Mouse (Mus musculus): Measurements from ENCODE around the gene Nrxn2.

DNA sequence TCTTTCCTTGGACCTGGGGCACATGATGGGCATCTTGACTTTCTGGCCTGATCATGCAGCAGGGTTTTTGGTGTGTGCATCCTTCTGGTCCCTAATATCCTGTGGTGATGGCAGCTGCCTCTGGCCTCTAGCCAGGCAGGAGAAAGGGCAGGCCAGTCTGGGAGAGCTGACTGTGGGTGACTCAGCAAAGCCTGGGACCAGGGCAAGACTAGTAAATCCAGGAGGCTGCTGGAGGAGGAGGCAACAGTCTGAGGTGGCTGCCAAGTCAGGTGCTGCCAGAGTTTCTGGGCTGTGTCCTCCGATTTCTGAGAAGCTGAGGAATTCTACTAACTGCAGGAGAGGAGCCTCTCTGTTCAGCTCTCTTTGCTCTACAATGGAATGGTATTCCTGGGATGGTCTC, 127.6 kb downstream of the Nrxn2 start:
- TF ChIP-seq MAFK (IDR thresholded peaks at IDR 0.05; ENCODE audit: insufficient read depth, low read depth, low read length) (peak; percentile 49; the same call in 1 of the 2 replicates), ZNF384 (IDR thresholded peaks at IDR 0.05; ENCODE audit: low read depth, low read length) (no peak), ZC3H11A (IDR thresholded peaks at IDR 0.05; ENCODE audit: borderline replicate concordance, low read depth, low read length) (no peak), HCFC1 (IDR thresholded peaks at IDR 0.05; ENCODE audit: borderline replicate concordance, insufficient read depth, low read length) (no peak)
